Mouse (Mus musculus): ENCODE data around the gene Gm45618. TPM values are rescaled to one million over a fixed set of nuclear protein-coding genes. Genes with fewer than 3 reads are reported as not detected.

The Gm45618 gene
- not detected in 2 replicates for total RNA-seq (2023)

GRCm38 (mm10) chr7:142120629-142121028 is at the start of gene Gm45618:
TSS of gene Gm45618 (minus strand) at chr7:142120729.

DNA sequence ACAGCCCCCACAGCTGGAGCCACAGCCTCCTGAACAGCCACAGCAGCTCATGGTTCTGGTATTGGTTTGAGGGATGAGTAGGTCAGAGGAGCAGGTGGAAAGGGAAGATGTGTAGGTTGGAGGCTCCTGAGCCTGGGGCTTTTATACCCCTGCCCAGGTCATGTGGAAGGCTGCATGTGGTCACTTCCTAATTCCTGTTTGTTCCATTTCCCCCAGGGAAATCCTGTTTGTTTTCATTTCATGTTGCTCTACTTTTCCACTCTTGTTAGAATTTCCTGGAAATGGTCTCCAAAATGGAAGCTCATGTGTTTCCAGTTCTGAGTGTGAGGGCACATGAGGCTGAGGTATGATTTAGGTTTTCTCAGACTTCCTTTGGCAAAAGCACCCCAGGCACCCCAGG is 45.1 kb upstream of the Gm45618 start, which contains the start of gene Gm4553:
TSS of gene Gm4553 (minus strand) at position 101 of the 400 bp plus-strand sequence.

DNA sequence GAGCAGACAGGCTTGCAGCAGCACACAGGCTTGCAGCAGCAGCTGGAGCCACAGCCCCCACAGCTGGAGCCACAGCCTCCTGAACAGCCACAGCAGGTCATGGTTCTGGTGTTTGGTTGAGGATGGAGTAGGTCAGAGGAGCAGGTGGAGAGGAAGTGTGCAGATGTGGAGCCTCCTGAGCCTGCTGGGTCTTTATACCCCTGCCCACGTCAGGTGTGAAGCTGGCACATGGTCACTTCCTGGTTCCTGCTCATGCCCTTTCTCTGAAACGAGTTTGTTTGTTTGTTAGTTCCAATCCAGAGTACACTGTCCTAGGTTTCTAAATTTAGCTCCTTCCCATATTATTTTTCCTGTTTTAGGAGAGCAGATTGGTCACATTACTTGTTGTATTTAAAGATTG is 36.5 kb upstream of the Gm45618 start, which contains the start of gene Gm29735:
TSS of gene Gm29735 (minus strand) at position 101 of the 400 bp plus-strand sequence.

DNA sequence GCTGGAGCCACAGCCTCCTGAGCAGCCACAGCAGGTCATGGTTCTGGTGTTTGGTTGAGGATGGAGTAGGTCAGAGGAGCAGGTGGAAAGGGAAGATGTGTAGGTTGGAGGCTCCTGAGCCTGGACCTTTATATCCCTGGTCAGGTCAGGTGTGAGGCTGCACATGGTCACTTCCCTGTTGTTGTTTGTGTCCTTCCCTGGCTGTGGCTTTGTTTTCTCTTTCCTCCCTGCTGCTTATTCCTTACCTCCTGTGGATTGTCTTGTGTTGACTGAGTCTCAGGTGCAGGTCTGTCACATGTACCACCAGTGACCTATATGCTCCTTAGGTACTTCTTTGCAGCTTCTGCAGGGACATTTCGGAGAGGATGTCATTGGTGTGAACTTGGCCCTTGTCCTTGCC is 24.0 kb upstream of the Gm45618 start, which contains the start of gene Gm45337:
TSS of gene Gm45337 (minus strand) at position 101 of the 400 bp plus-strand sequence.

GRCm38 (mm10) chr7:142135934-142136333 is 15.4 kb upstream of the Gm45618 start, which contains the start of gene Gm39115:
TSS of gene Gm39115 (minus strand) at chr7:142136034.

GRCm38 (mm10) chr7:142095183-142095931 is 25.2 kb downstream of the Gm45618 start, which contains the start of gene Dusp8:
TSS of gene Dusp8 (minus strand) at chr7:142095843.

Other genes with a start within 250 kb of the Gm45618 start
- gene Tollip, start 202.2 kb downstream of the Gm45618 start, total RNA-seq (2023): 86.6 and 106 TPM in 2 replicates
- gene Brsk2, start 171.0 kb downstream of the Gm45618 start, total RNA-seq (2023): not detected in 2 replicates
- gene Mob2, start 59.7 kb downstream of the Gm45618 start, total RNA-seq (2023): 36.0 and 67.4 TPM in 2 replicates
- 1.3 and 1.5 TPM in 2 replicates for gene Dusp8, start 24.9 kb downstream of the Gm45618 start, total RNA-seq (2023)
- not detected in 2 replicates for gene Gm39115, start 15.3 kb upstream of the Gm45618 start, total RNA-seq (2023)
- gene Gm45337, start 23.9 kb upstream of the Gm45618 start, total RNA-seq (2023): not detected in 2 replicates
- gene Gm29735, start 36.4 kb upstream of the Gm45618 start, total RNA-seq (2023): not detected in 2 replicates
- gene Gm4553, start 45.0 kb upstream of the Gm45618 start, total RNA-seq (2023): not detected in 2 replicates
- not detected in 2 replicates for gene Krtap5-2, start 55.3 kb upstream of the Gm45618 start, total RNA-seq (2023)
- not detected in 2 replicates for gene Gm10153, start 69.7 kb upstream of the Gm45618 start, total RNA-seq (2023)
- not detected in 2 replicates for gene Krtap5-3, start 80.6 kb upstream of the Gm45618 start, total RNA-seq (2023)
- not detected in 2 replicates for gene Gm7579, start 91.1 kb upstream of the Gm45618 start, total RNA-seq (2023)
- gene Krtap5-5, start 109.2 kb upstream of the Gm45618 start, total RNA-seq (2023): not detected in 2 replicates
- not detected in 2 replicates for gene Gm40460, start 120.3 kb upstream of the Gm45618 start, total RNA-seq (2023)
- not detected in 2 replicates for gene Gm2431, start 137.6 kb upstream of the Gm45618 start, total RNA-seq (2023)
- gene Gm4559, start 153.6 kb upstream of the Gm45618 start, total RNA-seq (2023): not detected in 2 replicates
- not detected in 2 replicates for gene Krtap5-1, start 176.4 kb upstream of the Gm45618 start, total RNA-seq (2023)
- gene Krtap5-4, start 182.8 kb upstream of the Gm45618 start, total RNA-seq (2023): not detected in 2 replicates

All from neutrophil, adult 65 days (primary cell).